Mouse (Mus musculus): Measurements from ENCODE around the gene Plxna4. TPM values are rescaled to one million over a fixed set of nuclear protein-coding genes. Genes with fewer than 3 reads are reported as not detected.

Plxna4 gene
- polyA plus RNA-seq, 1 experiment from 2014 or later: 3.5 TPM

DNA sequence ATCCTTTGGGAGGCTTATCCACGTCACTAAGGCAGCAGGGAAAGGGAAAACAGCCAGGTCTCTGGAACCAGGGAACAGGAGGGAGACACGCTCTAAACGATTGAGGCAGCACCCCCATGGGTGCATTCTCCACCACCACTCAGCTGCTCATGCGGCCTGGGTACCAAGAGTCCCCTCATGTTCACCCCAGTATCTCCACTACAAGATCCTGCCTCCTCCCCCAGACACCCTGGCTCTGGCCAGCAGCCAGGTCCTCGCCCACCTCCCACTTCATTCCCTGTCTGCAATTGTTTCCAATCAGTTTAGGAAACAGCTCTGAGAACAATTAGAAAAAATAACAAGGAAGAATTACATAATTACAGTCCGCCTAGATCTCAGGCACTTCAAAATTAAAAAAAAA, 150.8 kb downstream of the Plxna4 start:
- ATAC-seq (replicated peaks; ENCODE audit: low FRiP score) (no peak), DNase-seq (ENCODE audit: low spot score) (no peak)
- Histone ChIP-seq H3K27ac (ENCODE audit: low read depth, low read length) (no peak overlapping the region), H3K36me3 (ENCODE audit: control insufficient read depth, insufficient read depth, low read length) (no peaks in the 10 kb centered on the region), H3K9ac (ENCODE audit: low read length) (no peak overlapping the region), H3K4me2 (ENCODE audit: low read depth, low read length, severe bottlenecking) (no peak overlapping the region), H3K27me3 (ENCODE audit: control insufficient read depth, insufficient read depth, low read length) (no peaks in the 10 kb centered on the region), H3K4me3 (ENCODE audit: low read depth, low read length) (no peak overlapping the region), H3K9me3 (ENCODE audit: control insufficient read depth, low read length) (no peaks in the 10 kb centered on the region), H3K4me1 (replicated peaks; ENCODE audit: control insufficient read depth, insufficient read depth, low read length) (no peaks in the 10 kb centered on the region)
- WGBS: 76% methylated on average over 6 of the region's 6 CpGs

DNA sequence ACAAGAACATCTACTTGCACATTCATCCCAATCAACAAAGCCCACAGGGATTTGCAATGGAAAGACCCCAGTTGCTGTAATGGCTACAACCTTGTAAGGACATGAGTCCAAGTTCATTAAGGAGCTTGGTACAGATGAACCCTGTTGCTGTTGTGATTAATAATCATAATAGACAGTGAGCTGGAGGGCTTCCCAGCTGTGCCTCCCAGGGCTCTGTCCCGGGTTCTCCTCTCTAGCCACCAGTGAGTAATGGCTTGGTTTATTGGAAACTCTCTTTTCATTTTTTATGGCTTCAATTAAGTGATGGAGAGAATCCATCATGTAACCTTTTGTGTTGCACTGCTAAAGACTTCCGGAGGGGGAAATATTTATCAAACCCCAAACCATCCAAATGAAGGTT, 164.9 kb downstream of the Plxna4 start:
- H3K9me3 ChIP-seq (ENCODE audit: control insufficient read depth, low read length): no peaks in the 10 kb centered on the region
- H3K27ac ChIP-seq (ENCODE audit: low read depth, low read length): no peak overlapping the region
- DNase-seq (ENCODE audit: low spot score): no peak
- ATAC-seq (replicated peaks; ENCODE audit: low FRiP score): no peak
- H3K27me3 ChIP-seq (ENCODE audit: control insufficient read depth, insufficient read depth, low read length): no peaks in the 10 kb centered on the region
- WGBS: 91% methylated on average over 2 of the region's 2 CpGs
- H3K4me3 ChIP-seq (ENCODE audit: low read depth, low read length): no peak overlapping the region
- H3K4me2 ChIP-seq (ENCODE audit: low read depth, low read length, severe bottlenecking): no peak overlapping the region
- no peaks in the 10 kb centered on the region for H3K36me3 ChIP-seq (ENCODE audit: control insufficient read depth, insufficient read depth, low read length)
- no peak overlapping the region for H3K9ac ChIP-seq (ENCODE audit: low read length)
- H3K4me1 ChIP-seq (replicated peaks; ENCODE audit: control insufficient read depth, insufficient read depth, low read length): no peaks in the 10 kb centered on the region

DNA sequence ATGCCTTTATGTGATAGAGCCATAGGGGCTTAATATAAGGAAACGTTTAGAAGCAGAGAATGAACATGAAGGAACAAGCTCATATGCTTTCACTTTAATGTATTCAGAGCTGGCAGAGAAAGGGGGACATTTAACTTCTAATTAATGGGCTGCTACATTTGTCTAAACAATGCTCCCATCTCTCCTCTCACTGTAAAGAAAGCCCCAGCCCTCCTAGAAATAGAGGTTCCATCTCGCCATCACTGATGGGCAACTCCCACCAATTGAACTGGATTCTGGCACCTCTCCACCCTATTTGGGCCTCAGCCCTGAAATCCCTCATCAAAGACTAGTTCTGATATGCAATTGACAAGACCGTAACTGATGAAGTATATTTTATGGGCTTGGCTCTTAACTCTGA, 167.4 kb downstream of the Plxna4 start:
- ATAC-seq (replicated peaks; ENCODE audit: low FRiP score) (no peak), DNase-seq (ENCODE audit: low spot score) (no peak)
- Histone ChIP-seq H3K27ac (ENCODE audit: low read depth, low read length) (no peak overlapping the region), H3K4me3 (ENCODE audit: low read depth, low read length) (no peak overlapping the region), H3K4me2 (ENCODE audit: low read depth, low read length, severe bottlenecking) (no peak overlapping the region), H3K9ac (ENCODE audit: low read length) (no peak overlapping the region), H3K27me3 (ENCODE audit: control insufficient read depth, insufficient read depth, low read length) (no peaks in the 10 kb centered on the region), H3K4me1 (replicated peaks; ENCODE audit: control insufficient read depth, insufficient read depth, low read length) (no peaks in the 10 kb centered on the region), H3K9me3 (ENCODE audit: control insufficient read depth, low read length) (no peaks in the 10 kb centered on the region), H3K36me3 (ENCODE audit: control insufficient read depth, insufficient read depth, low read length) (no peaks in the 10 kb centered on the region)
- 86% methylated on average over 3 of the region's 3 CpGs for WGBS

GRCm38 (mm10) chr6:32417351-32417750, 170.6 kb downstream of the Plxna4 start:
- 97% methylated on average over 4 of the region's 4 CpGs for WGBS

DNA sequence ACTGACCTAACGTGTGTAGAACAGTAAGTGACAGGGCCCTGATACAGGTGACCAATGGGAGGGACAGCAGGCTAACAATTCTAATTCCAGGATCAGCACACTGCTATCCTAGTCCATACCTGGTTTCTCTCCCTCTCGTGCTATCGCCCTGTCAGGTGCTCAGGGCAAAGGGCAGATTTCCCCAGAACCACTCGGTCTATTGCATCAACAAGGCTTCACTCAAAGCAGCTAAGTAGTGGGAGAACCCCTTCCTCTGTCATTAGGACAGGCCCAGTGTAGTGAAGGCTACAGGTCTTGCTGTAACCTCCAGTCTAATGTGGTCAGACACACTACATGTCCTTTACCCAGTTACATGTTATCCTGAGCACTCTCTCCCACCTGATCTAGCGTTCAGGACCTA, 176.7 kb downstream of the Plxna4 start:
- Histone ChIP-seq H3K9me3 (ENCODE audit: control insufficient read depth, low read length) (no peaks in the 10 kb centered on the region), H3K36me3 (ENCODE audit: control insufficient read depth, insufficient read depth, low read length) (no peaks in the 10 kb centered on the region), H3K27me3 (ENCODE audit: control insufficient read depth, insufficient read depth, low read length) (no peaks in the 10 kb centered on the region), H3K4me1 (replicated peaks; ENCODE audit: control insufficient read depth, insufficient read depth, low read length) (peaks cover 5% of the 10 kb centered on the region; the same call in 1 of the 2 replicates), H3K4me3 (ENCODE audit: low read depth, low read length) (no peak overlapping the region), H3K9ac (ENCODE audit: low read length) (no peak overlapping the region), H3K27ac (ENCODE audit: low read depth, low read length) (no peak overlapping the region), H3K4me2 (ENCODE audit: low read depth, low read length, severe bottlenecking) (no peak overlapping the region)
- 83% methylated on average over 5 of the region's 5 CpGs for WGBS
- ATAC-seq (replicated peaks; ENCODE audit: low FRiP score) (no peak), DNase-seq (ENCODE audit: low spot score) (no peak)

More at GRCm38 (mm10) chr6:32417351-32417750, 170.6 kb downstream of the Plxna4 start:
- Histone ChIP-seq H3K4me2 (ENCODE audit: low read depth, low read length, severe bottlenecking) (no peak overlapping the region), H3K9me3 (ENCODE audit: control insufficient read depth, low read length) (no peaks in the 10 kb centered on the region), H3K36me3 (ENCODE audit: control insufficient read depth, insufficient read depth, low read length) (no peaks in the 10 kb centered on the region), H3K9ac (ENCODE audit: low read length) (no peak overlapping the region), H3K27me3 (ENCODE audit: control insufficient read depth, insufficient read depth, low read length) (no peaks in the 10 kb centered on the region), H3K4me3 (ENCODE audit: low read depth, low read length) (no peak overlapping the region), H3K4me1 (replicated peaks; ENCODE audit: control insufficient read depth, insufficient read depth, low read length) (peaks cover 5% of the 10 kb centered on the region; the same call in 1 of the 2 replicates), H3K27ac (ENCODE audit: low read depth, low read length) (no peak overlapping the region)
- DNase-seq (ENCODE audit: low spot score): no peak
- ATAC-seq (replicated peaks; ENCODE audit: low FRiP score): no peak

- Histone ChIP-seq H3K4me3 (ENCODE audit: low read depth, low read length) (no peak overlapping the region), H3K4me2 (ENCODE audit: low read depth, low read length, severe bottlenecking) (no peak overlapping the region), H3K36me3 (ENCODE audit: control insufficient read depth, insufficient read depth, low read length) (no peaks in the 10 kb centered on the region), H3K27me3 (ENCODE audit: control insufficient read depth, insufficient read depth, low read length) (no peaks in the 10 kb centered on the region), H3K9me3 (ENCODE audit: control insufficient read depth, low read length) (no peaks in the 10 kb centered on the region), H3K9ac (ENCODE audit: low read length) (no peak overlapping the region), H3K27ac (ENCODE audit: low read depth, low read length) (no peak overlapping the region), H3K4me1 (replicated peaks; ENCODE audit: control insufficient read depth, insufficient read depth, low read length) (peaks cover 5% of the 10 kb centered on the region; the same call in 1 of the 2 replicates)
- ATAC-seq (replicated peaks; ENCODE audit: low FRiP score) (no peak), DNase-seq (ENCODE audit: low spot score) (no peak)
- WGBS: 43% methylated on average over 1 of the region's 1 CpGs
Measured at GRCm38 (mm10) chr6:32409625-32410024, 178.4 kb downstream of the Plxna4 start.

DNA sequence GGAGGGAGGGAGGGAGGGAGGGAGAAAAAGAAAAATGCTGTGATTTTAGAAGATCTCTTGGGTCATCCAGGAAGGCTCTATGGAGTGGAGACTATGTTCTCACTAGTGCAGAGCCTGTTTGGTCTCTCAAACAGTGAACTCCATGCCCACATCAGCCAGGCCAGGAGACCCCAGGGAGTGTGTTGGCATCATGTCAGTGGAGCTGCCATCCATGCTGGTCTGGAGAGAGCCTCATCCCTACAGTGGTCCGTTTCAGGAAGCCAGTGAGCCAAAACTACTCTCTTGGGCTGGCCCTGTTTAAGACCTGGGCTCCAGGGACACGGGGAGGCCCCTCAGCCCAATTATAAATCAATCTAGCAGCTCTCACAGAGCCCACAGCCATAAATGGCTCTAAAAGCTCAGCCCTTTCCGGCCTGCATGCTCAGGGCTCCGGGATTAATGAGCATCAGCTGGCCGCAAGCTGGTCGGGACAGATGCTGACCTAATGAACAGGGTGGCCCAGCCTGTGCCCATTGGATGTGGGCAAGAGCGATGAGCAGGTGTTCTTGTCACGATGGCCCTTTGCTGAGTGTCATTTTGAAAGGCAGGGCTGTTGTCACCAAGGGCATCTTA, 180.3 kb downstream of the Plxna4 start:
- Histone ChIP-seq H3K9me3 (ENCODE audit: control insufficient read depth, low read length) (no peaks in the 10 kb centered on the region), H3K27ac (ENCODE audit: low read depth, low read length) (no peak overlapping the region), H3K4me2 (ENCODE audit: low read depth, low read length, severe bottlenecking) (no peak overlapping the region), H3K4me1 (replicated peaks; ENCODE audit: control insufficient read depth, insufficient read depth, low read length) (peaks cover 1% of the 10 kb centered on the region; the same call in 1 of the 2 replicates), H3K27me3 (ENCODE audit: control insufficient read depth, insufficient read depth, low read length) (no peaks in the 10 kb centered on the region), H3K36me3 (ENCODE audit: control insufficient read depth, insufficient read depth, low read length) (no peaks in the 10 kb centered on the region), H3K4me3 (ENCODE audit: low read depth, low read length) (no peak overlapping the region), H3K9ac (ENCODE audit: low read length) (no peak overlapping the region)
- ATAC-seq (replicated peaks; ENCODE audit: low FRiP score) (0 out of 2 replicates have a peak, but pooled peaks have one; percentile 7), DNase-seq (ENCODE audit: low spot score) (no peak)
- WGBS: 65% methylated on average over 8 of the region's 8 CpGs

DNA sequence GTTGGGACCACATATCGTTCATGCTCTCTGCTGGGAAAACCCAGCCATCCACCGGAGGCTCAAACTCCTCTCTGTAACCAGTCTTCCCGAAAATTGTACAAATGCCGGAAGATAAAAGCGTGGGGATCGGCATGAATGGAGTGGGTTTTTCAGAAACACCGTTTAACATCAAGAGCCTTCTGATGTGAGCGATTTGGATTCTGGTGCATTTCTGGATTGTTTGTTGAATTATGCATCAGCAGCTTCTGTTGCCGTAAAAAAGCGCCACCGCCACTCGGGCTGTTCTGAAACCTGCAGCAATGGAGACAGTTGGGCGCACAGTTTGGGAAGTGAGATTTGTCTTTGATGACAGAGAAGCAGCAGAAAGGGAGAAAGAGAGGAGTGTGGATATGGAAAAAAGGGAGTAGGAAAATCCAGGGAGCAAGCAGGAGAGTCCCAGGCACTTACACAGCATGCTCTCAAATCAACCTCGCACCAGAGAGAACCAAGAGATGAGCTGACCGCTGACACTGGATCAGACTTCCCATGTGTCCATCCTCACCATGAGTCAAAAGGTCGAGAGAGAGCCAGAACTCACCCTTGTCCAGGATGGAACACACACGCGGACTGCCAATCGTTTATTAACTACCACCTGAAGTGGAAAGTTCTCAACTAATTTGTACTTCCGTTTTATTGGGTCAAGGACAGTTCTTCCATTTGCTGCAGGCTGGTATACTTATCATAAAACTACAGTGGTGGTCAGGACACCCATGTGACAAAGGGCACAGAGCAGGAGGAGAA, 181.5 kb downstream of the Plxna4 start:
- Histone ChIP-seq H3K27ac (ENCODE audit: low read depth, low read length) (no peak overlapping the region), H3K9me3 (ENCODE audit: control insufficient read depth, low read length) (no peaks in the 10 kb centered on the region), H3K4me1 (replicated peaks; ENCODE audit: control insufficient read depth, insufficient read depth, low read length) (no peaks in the 10 kb centered on the region), H3K4me3 (ENCODE audit: low read depth, low read length) (no peak overlapping the region), H3K4me2 (ENCODE audit: low read depth, low read length, severe bottlenecking) (no peak overlapping the region), H3K9ac (ENCODE audit: low read length) (no peak overlapping the region), H3K36me3 (ENCODE audit: control insufficient read depth, insufficient read depth, low read length) (no peaks in the 10 kb centered on the region), H3K27me3 (ENCODE audit: control insufficient read depth, insufficient read depth, low read length) (no peaks in the 10 kb centered on the region)
- no peak for ATAC-seq (replicated peaks; ENCODE audit: low FRiP score)
- WGBS: 93% methylated on average over 20 of the region's 20 CpGs
- no peak for DNase-seq (ENCODE audit: low spot score)

Measured in forebrain, embryonic 11.5 days (tissue).